Mouse (Mus musculus) MEL (cell line): ENCODE data around the gene Rab37. TPM values are rescaled to one million over a fixed set of nuclear protein-coding genes. Genes with fewer than 3 reads are reported as not detected.
A peak's percentile ranks its signal among the peaks of the same experiment; 100 is the strongest.

ENCODE experiments used
- DNase-seq: peaks from one replicate; pipeline ENCODE4 v3.0.0; 2011; ENCODE audit warnings: low read depth, low spot score
- H3K27ac ChIP-seq: 2 replicates; pipeline ENCODE4 v1.5.1; 2012; ENCODE audit warnings: low read depth, mild to moderate bottlenecking, control low read depth, low read length, moderate library complexity; ENCODE audit not compliant: control insufficient read depth
- H3K27me3 ChIP-seq, 2 experiments: fragments of 150-350 bp in 1 of 2; sonication (generic) in 1 of 2; 2 replicates each; pipeline ENCODE4 v1.6.1; 2012; ENCODE audit warnings: low read length in 2 of 2, mild to moderate bottlenecking in 2 of 2, improper control_type of control experiment in 1 of 2, moderate library complexity in 1 of 2; ENCODE audit not compliant: insufficient read depth in 2 of 2, control insufficient read depth in 1 of 2
- H3K36me3 ChIP-seq, 2 experiments: 2 replicates each; pipeline ENCODE4 v1.6.1; 2012 to 2014; ENCODE audit warnings: low read length in 2 of 2, improper control_type of control experiment in 1 of 2, inconsistent platforms in 1 of 2, mild to moderate bottlenecking in 1 of 2; ENCODE audit not compliant: insufficient read depth in 2 of 2, control insufficient read depth in 1 of 2
- H3K4me1 ChIP-seq, 2 experiments: fragments of 150-350 bp in 1 of 2; sonication (generic) in 1 of 2; 2 replicates each; pipeline ENCODE4 v1.6.1; 2012; ENCODE audit warnings: low read length in 2 of 2, improper control_type of control experiment in 1 of 2, mild to moderate bottlenecking in 1 of 2; ENCODE audit not compliant: insufficient read depth in 2 of 2, control insufficient read depth in 1 of 2
- H3K4me3 ChIP-seq, 2 experiments: fragments of 150-350 bp in 1 of 2; sonication (generic) in 1 of 2; 2 replicates each; pipeline ENCODE4 v1.5.1; 2012; ENCODE audit warnings: low read depth in 2 of 2, low read length in 2 of 2, mild to moderate bottlenecking in 2 of 2, moderate library complexity in 2 of 2, control low read depth in 1 of 2, improper control_type of control experiment in 1 of 2; ENCODE audit not compliant: control insufficient read depth in 1 of 2, insufficient read depth in 1 of 2
- H3K79me2 ChIP-seq: 2 replicates; pipeline ENCODE4 v1.6.1; 2012; ENCODE audit warnings: mild to moderate bottlenecking, low read length, moderate library complexity; ENCODE audit not compliant: control insufficient read depth, poor library complexity, insufficient read depth
- H3K9ac ChIP-seq: 2 replicates; pipeline ENCODE4 v1.6.1; 2012; ENCODE audit warnings: low read depth, mild to moderate bottlenecking, control low read depth, low read length, moderate library complexity; ENCODE audit not compliant: control insufficient read depth, poor library complexity, severe bottlenecking
- H3K9me3 ChIP-seq: fragments of 150-350 bp; sonication (generic); replicated peaks from 2 replicates; pipeline ENCODE4 v1.6.1; 2012; ENCODE audit warnings: mild to moderate bottlenecking, low read length, improper control_type of control experiment, moderate library complexity; ENCODE audit not compliant: insufficient read depth
- CHD1 ChIP-seq: IDR thresholded peaks from 2 replicates; pipeline ENCODE4 v1.6.1; 2012; ENCODE audit warnings: low read depth, mild to moderate bottlenecking, inconsistent platforms, low read length, improper control_type of control experiment
- CTCF ChIP-seq, 3 experiments: IDR thresholded peaks in 2 of 3; conservative IDR thresholded peaks in 1 of 3; 2 replicates each; pipeline ENCODE4 v1.5.1; 2011 to 2012; ENCODE audit warnings: low read length in 3 of 3, low read depth in 2 of 3, mild to moderate bottlenecking in 2 of 3, improper control_type of control experiment in 1 of 3, inconsistent platforms in 1 of 3, mixed read lengths in 1 of 3, moderate library complexity in 1 of 3; ENCODE audit not compliant: control insufficient read depth in 1 of 3, insufficient read depth in 1 of 3, poor library complexity in 1 of 3, severe bottlenecking in 1 of 3
- ELF1 ChIP-seq: IDR thresholded peaks from 2 replicates; pipeline ENCODE4 v1.6.1; 2014; ENCODE audit warnings: low read depth, mild to moderate bottlenecking, inconsistent platforms, low read length, improper control_type of control experiment, moderate library complexity
- EP300 ChIP-seq, 2 experiments: IDR thresholded peaks; 2 replicates each; pipeline ENCODE4 v1.6.1; 2011; ENCODE audit warnings: improper control_type of control experiment in 2 of 2, low read length in 2 of 2, low read depth in 1 of 2, mild to moderate bottlenecking in 1 of 2
- GATA1 ChIP-seq: IDR thresholded peaks from 2 replicates; pipeline ENCODE4 v1.6.1; 2011; ENCODE audit warnings: low read depth, low read length, improper control_type of control experiment
- HCFC1 ChIP-seq: IDR thresholded peaks from 2 replicates; pipeline ENCODE4 v1.6.1; 2012; ENCODE audit warnings: low read depth, mild to moderate bottlenecking, inconsistent platforms, low read length, improper control_type of control experiment, moderate library complexity
- JUND ChIP-seq: IDR thresholded peaks from 2 replicates; pipeline ENCODE4 v1.6.1; 2011; ENCODE audit warnings: low read depth, mild to moderate bottlenecking, improper control_type of control experiment, low read length
- MAX ChIP-seq: IDR thresholded peaks from 2 replicates; pipeline ENCODE4 v1.6.1; 2011; ENCODE audit warnings: low read length, improper control_type of control experiment
- MEF2A ChIP-seq: IDR thresholded peaks from 2 replicates; pipeline ENCODE4 v1.6.1; 2014; ENCODE audit warnings: low read depth, mild to moderate bottlenecking, inconsistent platforms, low read length, improper control_type of control experiment; ENCODE audit not compliant: poor library complexity, insufficient replicate concordance, severe bottlenecking; ENCODE audit errors: extremely low read depth
- MYB ChIP-seq: IDR thresholded peaks from 2 replicates; pipeline ENCODE4 v1.6.1; 2011; ENCODE audit warnings: mild to moderate bottlenecking, low read depth, low read length, improper control_type of control experiment
- MYC ChIP-seq: IDR thresholded peaks from 2 replicates; pipeline ENCODE4 v1.6.1; 2011; ENCODE audit warnings: low read depth, mild to moderate bottlenecking, low read length, improper control_type of control experiment, moderate library complexity
- POLR2AphosphoS5 ChIP-seq: IDR thresholded peaks from 2 replicates; pipeline ENCODE4 v1.6.1; 2012; ENCODE audit warnings: low read depth, borderline replicate concordance, mild to moderate bottlenecking, inconsistent platforms, low read length, moderate library complexity, mixed read lengths
- RCOR1 ChIP-seq: IDR thresholded peaks from 2 replicates; pipeline ENCODE4 v1.6.1; 2012; ENCODE audit warnings: low read depth, mild to moderate bottlenecking, inconsistent platforms, low read length, improper control_type of control experiment
- SIN3A ChIP-seq: IDR thresholded peaks from 2 replicates; pipeline ENCODE4 v1.6.1; 2012; ENCODE audit warnings: low read length, improper control_type of control experiment, inconsistent platforms
- SMC3 ChIP-seq: IDR thresholded peaks from 2 replicates; pipeline ENCODE4 v1.6.1; 2011; ENCODE audit warnings: low read depth, low read length, improper control_type of control experiment
- TAL1 ChIP-seq: IDR thresholded peaks from 2 replicates; pipeline ENCODE4 v1.6.1; 2012; ENCODE audit warnings: mild to moderate bottlenecking, inconsistent platforms, low read length, moderate library complexity, mixed read lengths
- USF2 ChIP-seq, 2 experiments: IDR thresholded peaks; 2 replicates each; pipeline ENCODE4 v1.6.1; 2011 to 2012; ENCODE audit warnings: improper control_type of control experiment in 2 of 2, low read length in 2 of 2, borderline replicate concordance in 1 of 2, inconsistent platforms in 1 of 2, low read depth in 1 of 2, mild to moderate bottlenecking in 1 of 2; ENCODE audit not compliant: insufficient read depth in 1 of 2
- ZMIZ1 ChIP-seq: IDR thresholded peaks from 2 replicates; pipeline ENCODE4 v1.6.1; 2012; ENCODE audit warnings: low read depth, mild to moderate bottlenecking, inconsistent platforms, low read length, improper control_type of control experiment, moderate library complexity
- polyA plus RNA-seq, 2 experiments: library from polyadenylated mRNA; stranded (reverse) in 1 of 2; unstranded in 1 of 2; fragments of >175 nt in 1 of 2; fragments of >200 nt in 1 of 2; gene quantifications; 2 replicates each; pipeline versions ENCODE4 v1.2.1 to v1.2.4; 2012; ENCODE audit warnings: low replicate concordance in 2 of 2, low read depth in 1 of 2; ENCODE audit not compliant: insufficient read length in 2 of 2, insufficient read depth in 1 of 2, missing spikeins in 1 of 2
- total RNA-seq: library from RNA; depleted of rRNA; stranded (reverse); fragments of 300-350 nt; gene quantifications from 2 replicates; pipeline ENCODE4 v1.2.3, GENCODE M21; 2012

Gene Rab37
- total and polyA plus RNA-seq, 3 experiments: 14.6 to 20.6 TPM; not detected in 1

GRCm38 (mm10) chr11:115164341-115164975 is 73.2 kb downstream of the Rab37 start (continued):
- TF ChIP-seq USF2 (IDR thresholded peaks at IDR 0.05; ENCODE audit: borderline replicate concordance in 1 of 2, insufficient read depth in 1 of 2, low read depth in 1 of 2, low read length in 2 of 2) (no peak), GATA1 (no peak), MYC (no peak), CHD1 (no peak)

GRCm38 (mm10) chr11:115164976-115165374 is 73.7 kb downstream of the Rab37 start:
- no peaks in the 10 kb centered on the region for H3K9me3 ChIP-seq
- peak; percentile 48 for DNase-seq
- no peaks in the 10 kb centered on the region for H3K27me3 ChIP-seq
- TF ChIP-seq CTCF (IDR thresholded peaks at IDR 0.05 in 2 of 3, conservative IDR thresholded peaks at IDR 0.05 in 1 of 3; ENCODE audit: control insufficient read depth in 1 of 3, insufficient read depth in 1 of 3, low read depth in 2 of 3, low read length in 3 of 3, poor library complexity in 1 of 3, severe bottlenecking in 1 of 3): no peak
- no peak for TF ChIP-seq MYB
- TF ChIP-seq HCFC1: no peak
- TF ChIP-seq EP300 (IDR thresholded peaks at IDR 0.05; ENCODE audit: low read depth in 1 of 2, low read length in 2 of 2): no peak
- no peak for TF ChIP-seq SIN3A
- TF ChIP-seq POLR2AphosphoS5: no peak
- no peak for TF ChIP-seq MYC
- TF ChIP-seq TAL1: no peak
- no peak for TF ChIP-seq SMC3
- no peak for TF ChIP-seq JUND
- no peak for TF ChIP-seq MAX
- no peak for TF ChIP-seq RCOR1
- TF ChIP-seq ZMIZ1: no peak
- no peak for TF ChIP-seq GATA1
- TF ChIP-seq ELF1: no peak
- TF ChIP-seq MEF2A: no peak
- TF ChIP-seq USF2 (IDR thresholded peaks at IDR 0.05; ENCODE audit: borderline replicate concordance in 1 of 2, insufficient read depth in 1 of 2, low read depth in 1 of 2, low read length in 2 of 2): no peak
- peaks cover 4 to 16% of the 10 kb centered on the region in 2 experiments for H3K36me3 ChIP-seq
- H3K27ac ChIP-seq: peak overlapping the region; percentile 1; the same call in 1 of the 2 replicates
- H3K79me2 ChIP-seq: peaks cover 40% of the 10 kb centered on the region
- peaks cover 0 to 29% of the 10 kb centered on the region in 2 experiments for H3K4me1 ChIP-seq
- H3K9ac ChIP-seq: peak overlapping the region; percentile 90
- H3K4me3 ChIP-seq: peak overlapping the region; percentile 82 to 94
